Mouse (Mus musculus) kidney, adult 11 months (tissue): ENCODE results near the gene Cdk13.

Experiments used
- DNase-seq: peaks from one replicate; pipeline ENCODE4 v3.0.0; 2022

The Cdk13 gene

DNA sequence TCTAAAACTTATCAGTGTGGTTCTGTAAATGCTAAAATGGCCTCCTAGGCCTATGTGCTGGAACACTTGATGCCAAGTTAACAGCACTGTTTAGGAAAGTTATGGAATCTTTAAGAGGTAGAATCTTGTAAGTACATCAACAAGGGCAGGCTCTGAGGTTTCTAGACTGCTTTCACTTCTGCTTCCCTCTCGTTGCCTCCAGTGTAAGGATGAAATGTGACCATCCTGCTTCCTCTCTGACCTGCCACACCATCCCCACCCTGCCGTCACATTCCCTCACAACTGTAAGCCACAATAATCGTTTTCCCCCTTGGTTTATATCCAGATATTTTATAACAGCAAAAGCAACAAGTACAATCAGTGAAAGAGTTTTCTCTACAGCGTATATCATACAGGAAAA, 49.9 kb downstream of the Cdk13 start:
- no peak for DNase-seq

DNA sequence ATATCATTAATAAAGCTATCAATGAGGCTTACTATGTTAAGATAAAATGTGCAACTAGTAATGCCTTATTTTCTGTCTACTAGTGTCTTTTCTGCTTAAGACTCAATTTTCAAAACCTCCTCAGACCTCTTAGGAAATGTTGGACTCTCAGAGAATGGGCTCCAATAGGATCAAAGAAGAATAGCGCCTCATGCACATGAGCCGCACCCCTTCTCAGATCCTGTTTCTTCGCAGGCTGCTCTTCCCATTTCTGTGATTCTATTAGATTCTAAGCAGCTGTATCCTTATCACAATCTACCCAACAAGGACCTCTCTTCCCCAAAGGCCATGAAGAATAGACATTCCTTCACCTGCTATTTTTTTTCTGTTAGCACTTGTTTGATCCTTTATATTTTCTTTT, 76.1 kb downstream of the Cdk13 start:
- no peak for DNase-seq

DNA sequence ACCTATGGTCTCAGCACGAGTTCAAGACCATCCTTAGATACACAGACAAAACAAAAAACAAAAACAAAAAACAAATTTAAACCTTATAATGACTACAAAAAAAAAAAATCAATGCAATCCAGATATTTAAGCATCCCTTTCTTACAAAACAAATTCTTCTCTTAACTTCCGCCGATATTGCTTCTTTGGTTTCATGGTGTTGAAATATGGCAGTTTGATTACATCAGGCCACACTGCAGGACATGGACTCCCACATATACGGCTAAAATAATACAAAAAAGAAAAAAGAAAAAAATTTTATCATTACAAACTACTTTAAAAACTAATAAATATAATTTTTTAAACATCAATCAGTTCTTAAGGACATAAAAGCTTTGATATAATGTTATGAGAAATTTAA, 77.0 kb downstream of the Cdk13 start:
- DNase-seq = no peak

DNA sequence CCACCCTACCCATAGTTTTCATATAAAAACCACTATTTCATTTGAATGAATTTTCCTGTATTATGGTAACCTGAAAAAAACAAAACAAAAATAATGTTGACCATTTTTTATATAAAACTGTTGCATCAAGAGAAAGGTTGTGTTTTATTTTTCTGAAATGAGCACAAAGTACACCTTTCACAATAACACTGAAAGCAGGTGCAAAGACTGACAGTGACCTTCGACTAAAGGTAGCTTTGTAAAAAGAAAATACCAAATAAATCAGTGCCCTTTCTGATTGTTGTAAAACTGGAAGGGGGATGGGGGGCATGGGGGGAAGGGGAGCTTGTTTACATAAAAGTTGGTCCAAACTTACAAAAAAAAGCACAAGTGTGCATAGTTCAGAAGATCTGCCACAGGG, 87.5 kb downstream of the Cdk13 start:
- DNase-seq = no peak

DNA sequence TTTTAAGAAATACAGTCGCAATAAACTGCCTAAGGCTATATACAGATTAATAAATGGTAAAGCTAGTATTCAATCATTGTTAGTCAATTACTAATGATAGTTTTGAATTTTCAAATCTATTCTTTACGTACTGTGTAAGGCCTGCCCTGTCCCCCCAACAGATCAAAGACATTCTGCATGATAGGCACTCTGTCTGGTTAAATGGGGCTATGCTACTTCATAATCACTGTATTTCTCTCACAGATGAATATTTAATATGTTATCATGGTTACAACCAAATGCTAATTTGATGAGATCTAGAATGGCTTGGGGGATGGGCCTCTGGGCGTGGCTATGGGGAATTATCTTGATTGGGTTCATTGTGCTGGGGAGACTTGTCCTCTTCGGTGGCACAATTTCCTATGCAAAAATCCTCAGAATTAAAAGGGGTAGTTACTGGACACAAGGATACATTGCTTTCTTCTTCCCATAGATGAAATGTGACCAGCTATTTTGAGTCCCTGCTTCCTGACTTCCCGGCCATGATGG, 96.0 kb downstream of the Cdk13 start:
- DNase-seq = no peak

DNA sequence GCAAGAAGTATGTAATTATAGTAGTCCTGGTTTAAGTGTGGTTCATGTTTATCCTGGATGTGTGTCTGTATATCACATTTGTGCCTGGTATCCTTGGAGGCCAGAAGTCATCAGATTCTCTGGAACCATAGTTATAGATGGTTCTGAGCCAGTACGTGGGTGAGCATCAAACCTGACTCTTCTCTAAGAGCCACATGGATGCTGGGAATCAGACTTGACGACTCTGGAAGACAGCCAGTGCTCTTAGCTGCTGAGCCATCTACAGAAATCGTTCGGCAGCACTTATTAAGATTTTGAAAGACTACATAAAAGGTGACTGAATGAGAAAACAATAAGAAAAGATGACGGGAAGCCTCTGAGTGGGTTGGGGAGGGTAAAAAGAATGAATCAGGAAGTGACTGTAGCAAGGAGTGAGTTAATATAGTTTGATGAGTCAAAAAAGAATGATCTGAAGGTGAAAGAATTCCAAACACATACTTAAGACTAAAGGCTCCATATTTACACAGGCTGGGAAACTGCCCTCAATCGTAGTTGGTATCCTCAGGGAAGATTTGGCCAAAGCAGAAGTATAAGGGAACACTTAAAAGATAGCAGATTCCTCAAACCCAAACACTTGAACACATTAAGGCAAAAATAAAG, 99.6 kb downstream of the Cdk13 start:
- DNase-seq = no peak

DNA sequence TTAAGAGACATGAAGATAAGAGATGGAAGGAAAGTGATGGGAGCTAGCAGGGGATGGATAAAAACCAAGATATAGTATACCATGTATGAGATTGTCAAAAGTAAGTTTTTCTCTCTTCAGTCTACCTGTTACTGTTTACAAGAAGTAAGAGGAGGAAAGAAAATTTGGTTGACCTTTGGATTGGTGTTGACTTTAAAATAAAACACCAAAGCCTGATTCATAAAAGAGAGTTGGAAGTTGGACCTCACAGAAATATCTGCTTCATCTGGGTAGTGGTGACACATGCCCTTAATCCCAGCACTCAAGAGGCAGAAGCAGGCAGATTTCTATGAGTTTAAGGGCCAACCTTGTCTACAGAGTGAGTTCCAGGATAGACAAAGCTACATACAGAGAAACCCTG, 102.6 kb downstream of the Cdk13 start:
- DNase-seq = no peak

DNA sequence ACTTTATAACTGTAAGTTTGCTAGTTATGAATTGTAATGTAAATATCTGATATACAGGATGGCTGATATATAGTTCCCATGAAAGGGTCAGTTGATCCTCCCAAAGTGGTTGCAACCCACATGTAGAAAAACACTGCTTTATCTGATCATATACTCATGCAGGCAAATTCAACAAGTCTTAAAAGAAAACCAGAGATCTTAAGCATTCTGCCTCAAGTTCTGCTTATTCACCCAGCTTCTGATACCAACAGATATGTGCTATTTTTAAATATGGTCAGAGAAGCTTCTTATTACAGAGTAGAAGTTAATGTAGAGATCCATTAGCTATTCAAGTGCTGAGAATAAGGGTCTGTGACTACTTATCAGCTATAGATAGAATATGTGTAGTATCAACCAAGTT, 103.6 kb downstream of the Cdk13 start:
- DNase-seq = no peak

DNA sequence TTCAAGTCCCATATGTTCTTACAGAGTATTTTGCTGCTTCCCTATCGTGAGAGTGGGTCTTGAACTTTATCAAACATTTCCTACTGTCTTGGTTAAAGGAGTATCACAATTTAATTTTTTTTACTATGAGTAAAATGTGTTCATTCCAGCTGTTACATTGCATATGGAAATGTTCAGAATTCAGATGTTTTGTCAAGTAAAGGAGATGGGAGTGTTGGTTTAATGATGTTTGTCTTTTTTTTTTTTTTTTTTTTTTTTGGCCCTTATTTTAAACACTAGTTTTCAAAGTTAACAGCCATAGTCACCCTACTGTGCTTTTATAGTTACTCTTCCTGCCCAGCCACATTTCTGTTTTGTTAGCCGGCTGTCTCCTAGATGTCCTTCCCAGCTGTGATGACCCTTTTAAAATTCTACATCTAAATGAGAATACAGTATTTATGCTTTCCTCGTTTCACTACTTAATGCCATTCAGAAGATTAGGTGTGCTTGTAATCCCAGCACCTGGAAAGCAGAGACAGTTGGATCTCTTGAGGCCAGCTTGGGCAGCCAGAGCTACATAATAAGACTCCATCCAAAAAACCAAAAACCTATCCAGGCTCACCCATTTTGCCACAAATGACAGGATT, 104.7 kb downstream of the Cdk13 start:
- no peak for DNase-seq

DNA sequence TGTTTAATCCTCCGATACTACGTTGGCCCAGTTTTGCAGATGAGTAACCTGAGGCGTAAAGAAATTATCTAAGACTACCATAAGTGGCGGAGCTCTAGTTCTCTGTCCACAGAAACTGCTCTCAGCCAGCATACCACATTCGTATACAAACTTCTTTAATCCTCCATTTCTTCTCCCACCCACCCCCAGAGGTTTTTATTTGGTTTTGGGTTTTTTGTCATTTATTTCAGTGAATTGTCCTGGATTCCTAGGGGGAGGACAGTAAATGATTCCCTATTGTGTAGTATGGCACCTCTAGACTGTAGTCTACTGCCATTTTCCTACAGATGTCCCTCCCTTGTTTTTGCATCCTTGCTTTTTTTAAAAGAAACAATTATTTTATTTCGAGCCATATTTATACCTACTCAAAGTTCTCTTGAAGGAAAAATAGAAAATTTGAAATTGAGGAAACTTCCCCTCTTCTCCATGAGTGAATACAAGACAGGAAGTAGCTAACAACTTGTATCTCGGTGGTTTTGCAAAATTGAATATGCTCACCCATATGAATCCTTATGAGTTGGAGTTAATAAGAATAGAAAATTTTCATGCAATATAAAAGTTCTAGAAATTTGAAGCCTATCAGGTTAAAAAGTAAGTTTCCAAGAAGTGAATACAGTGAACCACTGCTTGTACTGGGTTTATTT, 108.9 kb downstream of the Cdk13 start:
- no peak for DNase-seq

DNA sequence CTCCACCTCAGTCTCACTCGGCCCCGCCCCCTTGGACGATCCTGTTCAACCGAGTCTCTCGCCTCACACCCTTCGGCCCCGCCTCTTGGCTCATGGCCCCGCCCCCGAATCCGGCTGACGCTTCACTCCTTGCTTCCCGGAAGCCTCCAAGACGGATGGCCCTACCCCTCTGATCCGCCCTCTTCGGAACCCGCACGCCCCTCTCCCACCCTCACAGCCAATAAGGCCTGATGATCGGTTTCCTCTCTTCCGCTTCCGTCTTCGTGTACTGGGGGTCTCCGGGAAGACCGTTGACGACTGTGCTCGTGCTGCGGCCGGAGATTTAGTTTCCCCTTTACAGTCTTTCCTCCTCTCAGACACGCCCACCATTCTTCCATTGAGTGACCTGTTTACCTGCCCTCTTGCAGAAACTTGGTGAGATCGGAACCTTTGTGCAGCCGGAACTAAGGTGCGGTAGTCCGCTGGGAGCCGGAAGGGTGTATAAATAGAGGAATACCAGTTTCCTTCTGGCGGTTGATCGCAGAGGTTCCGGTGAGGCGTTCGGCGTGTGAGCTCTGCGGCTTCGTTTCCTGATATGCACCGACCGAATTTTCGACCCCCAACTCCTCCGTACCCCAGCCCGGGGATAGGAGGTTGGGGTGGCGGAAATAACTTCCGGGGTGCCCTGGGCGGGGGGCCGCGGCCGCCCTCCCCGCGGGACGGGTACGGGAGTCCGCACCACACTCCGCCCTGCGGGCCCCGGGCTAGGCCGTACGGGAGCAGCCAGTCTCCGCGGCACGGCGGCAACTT, 109.8 kb downstream of the Cdk13 start, which contains the start of the genes Mplkip and Sugct:
Gene Mplkip (plus strand): TSS at position 282 of the 789 bp plus-strand sequence.
Gene Sugct (minus strand): TSS at position 643 of the 789 bp plus-strand sequence.
- DNase-seq = peak; percentile 100

DNA sequence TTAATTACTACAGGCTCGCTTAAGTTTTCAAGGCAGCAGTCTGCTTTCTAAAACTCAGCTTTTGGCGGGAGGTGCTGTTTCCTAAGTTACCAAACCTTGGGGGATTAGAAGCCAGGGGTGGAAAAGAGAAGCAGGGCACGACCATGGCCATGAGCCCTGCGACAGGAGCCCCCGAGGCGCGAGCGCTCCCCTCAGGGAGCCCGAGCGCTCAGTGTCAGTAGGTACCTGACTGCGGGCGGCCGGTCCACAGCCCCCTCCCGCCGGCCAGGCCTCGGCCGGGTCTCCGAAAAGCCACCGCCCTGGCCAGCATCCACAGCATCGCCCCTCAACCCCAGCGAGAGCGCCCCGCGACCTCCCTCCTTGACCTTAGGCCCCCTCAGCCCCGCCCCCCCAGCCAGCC, 110.5 kb downstream of the Cdk13 start:
- no peak for DNase-seq

DNA sequence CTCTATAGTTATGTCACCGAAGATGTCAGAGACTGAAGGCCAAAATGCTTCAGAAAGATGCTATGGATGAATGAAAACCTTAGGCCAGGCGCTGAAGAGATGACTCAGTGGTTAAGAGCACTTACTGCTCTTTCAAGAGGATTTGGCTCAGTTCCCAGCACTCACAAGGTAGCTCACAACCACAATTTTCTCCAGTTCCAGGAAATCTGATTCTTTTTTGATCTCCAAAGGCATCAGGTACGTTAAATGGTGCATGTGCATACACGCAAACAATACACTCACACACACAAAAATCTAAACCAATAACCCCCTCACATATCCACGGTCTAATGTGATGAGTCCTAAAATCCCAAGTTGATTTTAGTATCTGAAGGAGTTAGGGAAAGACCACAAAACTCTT, 111.1 kb downstream of the Cdk13 start:
- DNase-seq = peak; percentile 23

DNA sequence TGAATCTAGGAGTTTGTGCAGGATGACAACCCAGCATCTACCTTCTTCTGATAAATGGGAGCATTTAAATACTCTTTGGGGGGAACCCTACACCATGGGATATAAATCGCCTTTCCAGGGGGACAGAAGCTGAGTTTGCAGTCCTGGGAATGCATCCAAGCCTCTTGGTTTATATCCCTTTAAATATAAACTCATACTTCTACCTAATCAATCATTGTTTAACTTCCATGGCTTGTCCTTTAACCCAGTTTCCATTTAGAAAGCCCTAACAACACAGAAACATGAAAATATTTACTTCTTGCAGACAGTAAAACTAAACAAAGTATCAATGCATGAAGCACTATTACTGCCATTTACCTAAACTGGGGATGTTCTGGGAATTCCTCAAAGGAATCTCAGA, 113.5 kb downstream of the Cdk13 start:
- no peak for DNase-seq

DNA sequence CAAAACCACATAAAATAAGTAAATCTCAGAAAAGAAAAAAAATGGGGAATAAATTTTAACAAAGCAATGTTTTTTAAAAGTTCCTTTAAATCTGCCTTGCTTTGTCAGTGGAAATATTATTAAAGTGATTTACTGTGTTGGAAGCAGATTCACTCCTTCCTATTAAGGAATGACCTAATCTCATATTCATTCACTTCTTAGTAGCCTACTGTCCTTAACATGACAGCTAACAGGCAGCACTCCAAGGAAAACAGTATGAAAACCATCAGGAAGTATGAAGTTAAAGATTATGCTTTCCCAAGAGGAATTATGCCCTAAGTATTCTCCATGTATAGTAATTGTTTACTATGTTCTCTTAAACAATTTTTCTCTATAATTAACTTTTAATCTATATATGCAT, 114.2 kb downstream of the Cdk13 start:
- DNase-seq = no peak

DNA sequence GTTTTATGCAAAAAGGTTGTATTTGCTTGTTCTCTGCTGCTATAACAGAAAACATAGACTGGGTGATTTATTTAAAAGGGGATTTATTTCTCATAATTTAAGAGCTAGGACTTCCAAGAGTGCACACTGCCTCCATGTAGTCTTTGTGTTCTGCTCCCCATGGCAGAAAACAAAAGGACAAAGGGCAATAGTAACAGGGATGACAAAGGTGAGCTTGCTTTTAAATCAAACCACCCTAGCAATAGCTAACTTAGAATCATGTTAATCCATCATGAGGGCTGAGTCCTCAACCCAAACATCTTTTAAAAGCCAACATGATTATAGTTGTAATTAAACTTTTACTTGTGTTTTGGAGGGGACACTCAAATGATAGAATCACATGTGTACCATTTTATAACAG, 115.4 kb downstream of the Cdk13 start:
- peak; percentile 12 for DNase-seq

DNA sequence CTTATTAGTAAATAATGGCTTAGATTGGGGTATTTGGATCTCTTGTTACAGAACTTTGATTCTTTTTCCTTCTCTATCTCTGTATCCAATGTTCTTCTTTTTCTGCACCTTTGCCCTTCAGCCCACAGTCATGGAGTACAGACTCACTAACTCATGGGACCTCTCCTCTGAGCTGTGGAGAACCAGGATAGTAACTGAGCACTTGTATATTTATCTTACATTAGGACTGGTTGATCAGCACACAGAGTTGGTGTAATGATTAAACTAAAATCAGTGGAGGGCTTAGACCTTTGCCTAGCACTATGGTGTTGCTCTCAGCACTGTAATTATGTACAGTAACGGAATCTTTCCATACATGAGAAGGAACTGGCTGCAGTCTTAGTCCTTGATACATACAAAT, 133.8 kb downstream of the Cdk13 start:
- DNase-seq = peak; percentile 31

DNA sequence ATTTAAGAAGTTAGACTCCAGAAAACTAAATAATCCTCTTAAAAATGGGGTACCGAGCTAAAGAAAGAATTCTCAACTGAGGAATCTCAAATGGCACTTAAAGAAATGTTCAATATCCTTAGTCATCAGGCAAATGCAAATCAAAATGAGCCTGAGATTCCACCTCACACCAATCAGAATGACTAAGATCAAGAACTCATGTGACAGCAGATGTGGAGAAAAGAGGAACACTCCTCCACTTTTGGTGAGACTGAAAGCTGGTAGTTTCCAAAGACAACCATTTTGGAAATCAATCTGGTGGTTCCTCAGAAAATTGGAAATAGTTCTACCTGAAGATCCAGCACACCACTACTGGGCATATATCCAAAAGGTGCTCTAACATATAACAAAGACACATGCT, 137.5 kb downstream of the Cdk13 start:
- DNase-seq = no peak
